Mouse (Mus musculus): Measurements from ENCODE around the gene Igdcc3. TPM values are rescaled to one million over a fixed set of nuclear protein-coding genes. Genes with fewer than 3 reads are reported as not detected.
"Not testable (repeated sequence)": the region's sequence is repeated elsewhere in the genome, so short reads cannot be mapped to it uniquely, and the experiment has no call there.

The Igdcc3 gene
- polyA plus RNA-seq, 1 experiment = 0.30 TPM

DNA sequence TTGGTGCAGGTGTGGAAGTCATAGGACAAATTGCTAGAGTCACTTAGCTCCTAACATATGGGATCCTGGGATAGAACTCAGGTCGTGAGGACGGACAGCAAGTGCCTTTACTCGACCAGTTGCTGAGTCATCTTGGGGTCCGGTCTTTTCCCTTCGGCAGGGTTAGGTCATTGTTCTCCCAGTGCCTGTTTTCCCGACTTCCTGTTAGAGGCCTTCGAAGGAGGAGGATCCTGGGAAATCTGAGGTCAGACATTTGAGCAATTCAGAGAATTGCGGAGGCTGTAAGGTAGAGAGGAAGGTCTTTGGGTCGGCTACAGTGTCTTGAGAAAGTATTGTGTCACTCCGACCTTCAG lies 73.4 kb downstream of the Igdcc3 start:
- no peak for TF ChIP-seq POLR2A (IDR thresholded peaks at IDR 0.05; ENCODE audit: low read depth, low read length)
- DNase-seq (ENCODE audit: low read depth in 1 of 2, low spot score in 2 of 2) = no peak
- no peaks in the 10 kb centered on the region for H3K36me3 ChIP-seq (ENCODE audit: control insufficient read depth, insufficient read depth, low read length)
- H3K27me3 ChIP-seq (ENCODE audit: control insufficient read depth, insufficient read depth, low read length) = no peaks in the 10 kb centered on the region
- H3K27ac ChIP-seq (ENCODE audit: insufficient read depth, low read length) = peak overlapping the region; percentile 52
- WGBS = 31% methylated on average over 10 of the region's 10 CpGs
- peaks cover 17% of the 10 kb centered on the region for H3K4me1 ChIP-seq (ENCODE audit: control insufficient read depth, insufficient read depth, insufficient read length)
- H3K4me3 ChIP-seq (ENCODE audit: extremely low read depth, insufficient read depth, insufficient read length) = peak overlapping the region; percentile 90; the same call in 1 of the 2 replicates

DNA sequence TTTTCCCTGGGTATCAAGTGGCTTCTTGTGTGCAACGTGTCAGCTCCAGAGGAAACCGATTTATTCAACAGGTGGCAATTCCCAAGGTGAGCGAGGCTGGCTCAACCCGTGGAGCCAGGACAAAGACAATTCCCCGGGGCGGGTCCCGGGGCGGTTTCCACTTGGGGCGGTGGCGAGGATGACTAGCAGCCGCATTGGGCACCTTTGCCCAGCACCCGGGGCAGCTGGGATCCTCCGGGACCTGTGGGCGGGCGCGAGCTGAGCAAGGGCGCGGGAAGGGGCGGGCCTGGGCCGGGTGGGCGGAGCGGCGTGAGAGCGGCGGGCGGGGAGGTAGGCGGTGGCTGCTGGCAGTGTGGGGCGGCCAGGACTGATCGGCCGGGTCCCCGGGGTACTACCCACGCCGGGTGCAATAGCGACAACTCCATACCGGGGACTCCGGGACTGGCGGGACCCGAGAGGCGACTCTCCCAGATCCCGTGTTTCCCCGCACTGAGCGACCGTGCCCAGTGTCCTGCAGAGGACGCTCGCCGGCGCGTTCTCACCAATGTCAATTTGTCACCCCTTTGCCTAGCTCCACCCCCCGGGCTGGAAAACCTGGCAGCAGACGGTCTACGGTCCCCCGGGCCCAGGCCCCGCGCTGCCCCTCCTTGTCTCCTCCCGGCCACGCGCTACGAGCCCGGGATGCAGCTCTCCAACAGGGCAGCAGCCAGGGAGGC lies 73.9 kb downstream of the Igdcc3 start:
- H3K27ac ChIP-seq (ENCODE audit: insufficient read depth, low read length) = peak overlapping the region; percentile 72
- peak in 1 of 2 experiments; percentile 84 for DNase-seq (ENCODE audit: low read depth in 1 of 2, low spot score in 2 of 2)
- H3K27me3 ChIP-seq (ENCODE audit: control insufficient read depth, insufficient read depth, low read length) = no peaks in the 10 kb centered on the region
- TF ChIP-seq CTCF (IDR thresholded peaks at IDR 0.05; ENCODE audit: extremely low read depth, insufficient read depth, insufficient read length, insufficient replicate concordance) (0 out of 2 replicates have a peak, but pooled peaks have one; percentile 7), POLR2A (IDR thresholded peaks at IDR 0.05; ENCODE audit: low read depth, low read length) (0 out of 2 replicates have a peak, but pooled peaks have one; percentile 1)
- H3K4me3 ChIP-seq (ENCODE audit: extremely low read depth, insufficient read depth, insufficient read length) = peak overlapping the region; percentile 90
- under 1% methylated on average over 48 of the region's 59 CpGs for WGBS
- H3K36me3 ChIP-seq (ENCODE audit: control insufficient read depth, insufficient read depth, low read length) = no peaks in the 10 kb centered on the region
- peaks cover 17% of the 10 kb centered on the region for H3K4me1 ChIP-seq (ENCODE audit: control insufficient read depth, insufficient read depth, insufficient read length)

DNA sequence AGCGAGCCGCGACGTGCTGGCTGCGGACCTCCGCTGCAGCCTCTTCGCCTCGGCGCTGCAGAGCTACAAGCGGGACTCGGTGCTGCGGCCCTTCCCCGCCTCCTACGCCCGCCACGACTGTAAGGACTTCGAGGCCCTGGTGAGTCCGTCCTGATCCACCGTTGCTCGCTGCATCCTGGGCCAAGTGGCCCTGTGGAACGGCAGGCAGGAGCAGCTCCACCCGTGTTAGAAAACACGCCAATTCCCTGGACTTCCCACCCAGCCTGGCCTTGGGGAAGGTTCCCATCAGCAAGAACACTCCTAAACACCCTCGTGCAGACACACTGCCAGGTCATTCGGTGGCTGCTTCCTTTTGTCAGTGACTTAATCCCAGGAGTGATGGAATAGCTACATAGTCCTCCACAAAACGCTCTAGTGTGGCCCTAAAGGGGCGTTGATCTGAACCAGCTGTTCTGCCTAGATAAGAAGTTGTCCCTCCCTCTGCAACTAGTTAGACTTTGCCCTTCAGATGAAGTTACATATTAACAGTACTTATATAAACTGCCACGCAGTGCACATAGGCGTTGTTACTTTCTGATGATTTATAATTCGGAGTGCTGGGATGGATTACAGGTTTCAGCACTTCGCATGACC lies 74.6 kb downstream of the Igdcc3 start:
- DNase-seq (ENCODE audit: low read depth in 1 of 2, low spot score in 2 of 2) = no peak
- 8% methylated on average over 31 of the region's 31 CpGs for WGBS
- Histone ChIP-seq H3K27ac (ENCODE audit: insufficient read depth, low read length) (peak overlapping the region; percentile 72), H3K4me3 (ENCODE audit: extremely low read depth, insufficient read depth, insufficient read length) (peak overlapping the region; percentile 90), H3K4me1 (ENCODE audit: control insufficient read depth, insufficient read depth, insufficient read length) (peaks cover 17% of the 10 kb centered on the region), H3K36me3 (ENCODE audit: control insufficient read depth, insufficient read depth, low read length) (no peaks in the 10 kb centered on the region), H3K27me3 (ENCODE audit: control insufficient read depth, insufficient read depth, low read length) (no peaks in the 10 kb centered on the region)
- no peak for TF ChIP-seq CTCF (IDR thresholded peaks at IDR 0.05; ENCODE audit: extremely low read depth, insufficient read depth, insufficient read length, insufficient replicate concordance)
- TF ChIP-seq POLR2A (IDR thresholded peaks at IDR 0.05; ENCODE audit: low read depth, low read length) = no peak

DNA sequence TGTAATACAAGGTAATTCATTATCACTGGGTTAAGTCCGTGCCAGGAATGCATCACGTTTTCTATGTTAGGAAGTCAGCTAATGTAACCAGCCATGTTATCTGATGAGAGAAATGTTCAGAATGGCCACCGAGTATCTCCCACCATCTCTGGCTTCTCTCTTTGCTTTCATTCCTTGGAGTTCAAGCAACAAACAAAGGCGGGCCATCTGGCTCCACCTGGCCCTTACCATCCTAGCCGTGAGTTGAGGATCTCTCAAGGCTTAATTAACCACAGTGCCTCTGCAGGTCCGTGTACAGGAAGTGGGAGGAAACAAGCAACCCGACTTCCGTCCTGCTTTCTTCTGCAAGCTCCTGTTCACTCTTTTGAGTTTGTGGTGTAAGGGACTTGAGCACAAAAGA lies 76.0 kb downstream of the Igdcc3 start:
- DNase-seq (ENCODE audit: low read depth in 1 of 2, low spot score in 2 of 2) = peak in 1 of 2 experiments; percentile 41
- Histone ChIP-seq H3K36me3 (ENCODE audit: control insufficient read depth, insufficient read depth, low read length) (no peaks in the 10 kb centered on the region), H3K27me3 (ENCODE audit: control insufficient read depth, insufficient read depth, low read length) (no peaks in the 10 kb centered on the region), H3K4me3 (ENCODE audit: extremely low read depth, insufficient read depth, insufficient read length) (peak overlapping the region; percentile 50; the same call in 1 of the 2 replicates), H3K4me1 (ENCODE audit: control insufficient read depth, insufficient read depth, insufficient read length) (peaks cover 17% of the 10 kb centered on the region), H3K27ac (ENCODE audit: insufficient read depth, low read length) (peak overlapping the region; percentile 79)
- WGBS = 6% methylated on average over 8 of the region's 8 CpGs
- TF ChIP-seq POLR2A (IDR thresholded peaks at IDR 0.05; ENCODE audit: low read depth, low read length) (no peak), CTCF (IDR thresholded peaks at IDR 0.05; ENCODE audit: extremely low read depth, insufficient read depth, insufficient read length, insufficient replicate concordance) (no peak)

DNA sequence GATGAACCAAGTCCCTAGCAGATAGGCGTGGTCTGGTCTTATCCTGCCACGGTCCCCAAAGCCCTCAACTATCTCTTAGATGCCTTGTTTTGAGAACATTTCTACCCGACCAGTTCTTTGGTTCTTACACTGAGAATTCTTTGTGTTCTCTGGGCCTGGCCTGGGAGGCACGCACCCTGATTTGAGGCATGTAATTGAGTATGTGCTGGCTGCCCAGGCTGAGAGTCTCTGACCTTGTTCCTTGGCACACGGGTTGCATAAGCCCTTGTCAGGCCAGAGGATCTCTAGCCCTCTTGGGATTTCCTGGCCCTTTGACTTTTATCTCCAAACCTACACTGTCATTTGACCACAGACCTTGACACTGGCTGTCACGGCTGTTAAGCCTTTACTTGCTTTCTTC lies 76.7 kb downstream of the Igdcc3 start:
- Histone ChIP-seq H3K27ac (ENCODE audit: insufficient read depth, low read length) (peak overlapping the region; percentile 54), H3K36me3 (ENCODE audit: control insufficient read depth, insufficient read depth, low read length) (no peaks in the 10 kb centered on the region), H3K4me1 (ENCODE audit: control insufficient read depth, insufficient read depth, insufficient read length) (peaks cover 17% of the 10 kb centered on the region), H3K4me3 (ENCODE audit: extremely low read depth, insufficient read depth, insufficient read length) (no peak overlapping the region), H3K27me3 (ENCODE audit: control insufficient read depth, insufficient read depth, low read length) (no peaks in the 10 kb centered on the region)
- 23% methylated on average over 6 of the region's 6 CpGs for WGBS
- DNase-seq (ENCODE audit: low read depth in 1 of 2, low spot score in 2 of 2) = no peak
- TF ChIP-seq POLR2A (IDR thresholded peaks at IDR 0.05; ENCODE audit: low read depth, low read length) = no peak
- TF ChIP-seq CTCF (IDR thresholded peaks at IDR 0.05; ENCODE audit: extremely low read depth, insufficient read depth, insufficient read length, insufficient replicate concordance) = no peak

DNA sequence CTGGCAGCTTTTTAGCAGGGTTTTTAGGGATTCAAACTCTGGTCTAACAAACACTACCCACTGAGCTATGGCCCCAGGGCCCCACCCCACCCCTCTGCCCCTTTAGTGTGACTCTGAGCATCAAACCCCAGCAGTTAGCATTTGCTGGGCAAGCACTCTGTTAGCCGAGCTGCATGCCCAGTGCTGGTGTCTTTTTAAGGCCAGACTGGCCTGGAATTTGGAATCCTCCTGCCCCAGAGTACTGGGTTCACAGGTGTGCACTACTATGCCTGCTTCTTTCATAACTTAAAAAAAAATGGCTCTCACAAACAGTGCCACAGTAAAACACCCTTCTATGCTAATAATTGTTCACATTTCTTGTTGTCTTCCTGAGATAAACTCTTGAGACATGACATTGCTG lies 77.9 kb downstream of the Igdcc3 start:
- H3K4me1 ChIP-seq (ENCODE audit: control insufficient read depth, insufficient read depth, insufficient read length) = peaks cover 17% of the 10 kb centered on the region
- H3K27me3 ChIP-seq (ENCODE audit: control insufficient read depth, insufficient read depth, low read length) = no peaks in the 10 kb centered on the region
- DNase-seq (ENCODE audit: low read depth in 1 of 2, low spot score in 2 of 2) = no peak
- WGBS = 65% methylated on average over 1 of the region's 1 CpGs
- H3K36me3 ChIP-seq (ENCODE audit: control insufficient read depth, insufficient read depth, low read length) = no peaks in the 10 kb centered on the region
- TF ChIP-seq CTCF (IDR thresholded peaks at IDR 0.05; ENCODE audit: extremely low read depth, insufficient read depth, insufficient read length, insufficient replicate concordance) (no peak), POLR2A (IDR thresholded peaks at IDR 0.05; ENCODE audit: low read depth, low read length) (no peak)
- H3K27ac ChIP-seq (ENCODE audit: insufficient read depth, low read length) = no peak overlapping the region
- H3K4me3 ChIP-seq (ENCODE audit: extremely low read depth, insufficient read depth, insufficient read length) = no peak overlapping the region

DNA sequence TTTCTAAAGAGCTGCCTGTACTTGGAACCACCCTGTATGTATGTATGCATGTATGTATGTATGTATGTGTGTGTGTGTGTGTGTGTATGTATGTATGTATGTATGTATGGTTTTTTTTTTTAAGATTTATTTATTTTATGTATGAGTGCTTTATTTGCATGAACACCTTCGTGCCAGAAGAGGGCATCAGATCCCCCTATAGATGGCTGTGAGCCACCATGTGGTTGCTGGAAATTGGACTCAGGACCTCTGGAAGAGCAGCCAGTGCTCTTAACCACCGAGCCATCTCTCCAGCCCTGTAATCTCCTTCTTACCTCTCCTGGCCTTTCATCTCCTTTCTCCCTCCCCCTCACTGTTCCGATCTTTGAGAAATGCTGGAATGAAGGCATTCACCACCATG lies 79.4 kb downstream of the Igdcc3 start:
- H3K4me3 ChIP-seq (ENCODE audit: extremely low read depth, insufficient read depth, insufficient read length); H3K27me3 ChIP-seq (ENCODE audit: control insufficient read depth, insufficient read depth, low read length); H3K27ac ChIP-seq (ENCODE audit: insufficient read depth, low read length); DNase-seq (ENCODE audit: low read depth in 1 of 2, low spot score in 2 of 2); H3K36me3 ChIP-seq (ENCODE audit: control insufficient read depth, insufficient read depth, low read length): not testable (repeated sequence)
- 60% methylated on average over 3 of the region's 3 CpGs for WGBS
- peaks cover 14% of the 10 kb centered on the region for H3K4me1 ChIP-seq (ENCODE audit: control insufficient read depth, insufficient read depth, insufficient read length)

Data from spleen, adult 2 months (tissue).